Mouse (Mus musculus): ENCODE results near the gene Gm40193. TPM values are rescaled to one million over a fixed set of nuclear protein-coding genes. Genes with fewer than 3 reads are reported as not detected.

The Gm40193 gene
- polyA plus RNA-seq, 1 experiment, result not detected

- no peaks in the 10 kb centered on the region for H3K79me2 ChIP-seq (ENCODE audit: control insufficient read depth, insufficient read depth)
- no peak overlapping the region for H3K4me3 ChIP-seq
- no peaks in the 10 kb centered on the region for H3K36me3 ChIP-seq (ENCODE audit: control insufficient read depth, insufficient read depth)
- no peak overlapping the region for H3K4me2 ChIP-seq (ENCODE audit: low read depth)
- no peaks in the 10 kb centered on the region for H3K27me3 ChIP-seq (ENCODE audit: control insufficient read depth, insufficient read depth, insufficient read length)
- TF ChIP-seq TCF3 (IDR thresholded peaks at IDR 0.05; ENCODE audit: insufficient read length, low read depth), result no peak
- no peak for TF ChIP-seq POLR2A (IDR thresholded peaks at IDR 0.05; ENCODE audit: insufficient read length, low read depth)
- no peak overlapping the region for H3ac ChIP-seq (ENCODE audit: control insufficient read depth, insufficient read length)
Observed at GRCm38 (mm10) chr11:70518436-70518835, 14.3 kb downstream of the Gm40193 start.

GRCm38 (mm10) chr11:70516352-70516751 is 16.4 kb downstream of the Gm40193 start:
- H3ac ChIP-seq (ENCODE audit: control insufficient read depth, insufficient read length), result no peak overlapping the region
- H3K4me2 ChIP-seq (ENCODE audit: low read depth), result no peak overlapping the region
- no peaks in the 10 kb centered on the region for H3K27me3 ChIP-seq (ENCODE audit: control insufficient read depth, insufficient read depth, insufficient read length)
- no peaks in the 10 kb centered on the region for H3K36me3 ChIP-seq (ENCODE audit: control insufficient read depth, insufficient read depth)
- H3K79me2 ChIP-seq (ENCODE audit: control insufficient read depth, insufficient read depth), result no peaks in the 10 kb centered on the region
- no peak for TF ChIP-seq MYOD1 (IDR thresholded peaks at IDR 0.05; ENCODE audit: control insufficient read depth in 1 of 3, insufficient read length in 2 of 3, low read depth in 2 of 3)
- no peak for TF ChIP-seq MAX (IDR thresholded peaks at IDR 0.05; ENCODE audit: low read depth)
- no peak for TF ChIP-seq USF1 (IDR thresholded peaks at IDR 0.05; ENCODE audit: low read depth)
- no peak for TF ChIP-seq E2F4 (IDR thresholded peaks at IDR 0.05; ENCODE audit: insufficient read depth)
- no peak for TF ChIP-seq CEBPB (IDR thresholded peaks at IDR 0.05; ENCODE audit: insufficient read depth, poor library complexity, severe bottlenecking)
- no peak overlapping the region for H3K4me3 ChIP-seq

GRCm38 (mm10) chr11:70514288-70514687 is 18.5 kb downstream of the Gm40193 start, which contains the start of gene Vmo1:
TSS of gene Vmo1 (minus strand) at chr11:70514616.
- Histone ChIP-seq H3K4me2 (ENCODE audit: low read depth) (no peak within 1 kb of the TSS), H3K4me3 (no peak within 1 kb of the TSS), H3ac (ENCODE audit: control insufficient read depth, insufficient read length) (no peak within 1 kb of the TSS), H3K36me3 (ENCODE audit: control insufficient read depth, insufficient read depth) (no peaks in the 10 kb centered on the region), H3K79me2 (ENCODE audit: control insufficient read depth, insufficient read depth) (no peaks in the 10 kb centered on the region), H3K27me3 (ENCODE audit: control insufficient read depth, insufficient read depth, insufficient read length) (peaks cover 15% of the 10 kb centered on the region)
- no peak for TF ChIP-seq MYOD1 (IDR thresholded peaks at IDR 0.05; ENCODE audit: control insufficient read depth in 1 of 3, insufficient read length in 2 of 3, low read depth in 2 of 3)
- no peak for TF ChIP-seq TCF12 (IDR thresholded peaks at IDR 0.05; ENCODE audit: insufficient read depth, poor library complexity, severe bottlenecking)
- TF ChIP-seq REST (IDR thresholded peaks at IDR 0.05; ENCODE audit: insufficient read depth, insufficient read length), result no peak
- no peak for TF ChIP-seq CEBPB (IDR thresholded peaks at IDR 0.05; ENCODE audit: insufficient read depth, poor library complexity, severe bottlenecking)
- no peak for TF ChIP-seq MYOG (IDR thresholded peaks at IDR 0.05; ENCODE audit: control insufficient read depth in 1 of 3, insufficient read depth in 1 of 3, insufficient read length in 2 of 3, low read depth in 2 of 3)
- TF ChIP-seq TCF3 (IDR thresholded peaks at IDR 0.05; ENCODE audit: insufficient read length, low read depth), result no peak
- TF ChIP-seq POLR2AphosphoS2 (IDR thresholded peaks at IDR 0.05; ENCODE audit: insufficient read length, low read depth), result no peak

GRCm38 (mm10) chr11:70513520-70513919 is 19.2 kb downstream of the Gm40193 start:
- no peak overlapping the region for H3K4me3 ChIP-seq
- no peaks in the 10 kb centered on the region for H3K79me2 ChIP-seq (ENCODE audit: control insufficient read depth, insufficient read depth)
- TF ChIP-seq POLR2A (IDR thresholded peaks at IDR 0.05; ENCODE audit: insufficient read length, low read depth) (no peak), MAX (IDR thresholded peaks at IDR 0.05; ENCODE audit: low read depth) (no peak), REST (IDR thresholded peaks at IDR 0.05; ENCODE audit: insufficient read depth, insufficient read length) (no peak), TCF12 (IDR thresholded peaks at IDR 0.05; ENCODE audit: insufficient read depth, poor library complexity, severe bottlenecking) (no peak), E2F4 (IDR thresholded peaks at IDR 0.05; ENCODE audit: insufficient read depth) (no peak)
- no peak overlapping the region for H3ac ChIP-seq (ENCODE audit: control insufficient read depth, insufficient read length)
- peaks cover 18% of the 10 kb centered on the region for H3K27me3 ChIP-seq (ENCODE audit: control insufficient read depth, insufficient read depth, insufficient read length)
- no peak overlapping the region for H3K4me2 ChIP-seq (ENCODE audit: low read depth)
- no peaks in the 10 kb centered on the region for H3K36me3 ChIP-seq (ENCODE audit: control insufficient read depth, insufficient read depth)

- H3K4me3 ChIP-seq, result no peak overlapping the region
- H3K36me3 ChIP-seq (ENCODE audit: control insufficient read depth, insufficient read depth), result no peaks in the 10 kb centered on the region
- H3K79me2 ChIP-seq (ENCODE audit: control insufficient read depth, insufficient read depth), result no peaks in the 10 kb centered on the region
- TF ChIP-seq E2F4 (IDR thresholded peaks at IDR 0.05; ENCODE audit: insufficient read depth) (no peak), POLR2AphosphoS2 (IDR thresholded peaks at IDR 0.05; ENCODE audit: insufficient read length, low read depth) (no peak), USF1 (IDR thresholded peaks at IDR 0.05; ENCODE audit: low read depth) (no peak), MYOD1 (IDR thresholded peaks at IDR 0.05; ENCODE audit: control insufficient read depth in 1 of 3, insufficient read length in 2 of 3, low read depth in 2 of 3) (no peak), REST (IDR thresholded peaks at IDR 0.05; ENCODE audit: insufficient read depth, insufficient read length) (no peak), SRF (IDR thresholded peaks at IDR 0.05; ENCODE audit: control insufficient read depth, insufficient read length, low read depth) (no peak), TCF3 (IDR thresholded peaks at IDR 0.05; ENCODE audit: insufficient read length, low read depth) (no peak), MYOG (IDR thresholded peaks at IDR 0.05; ENCODE audit: control insufficient read depth in 1 of 3, insufficient read depth in 1 of 3, insufficient read length in 2 of 3, low read depth in 2 of 3) (no peak), CEBPB (IDR thresholded peaks at IDR 0.05; ENCODE audit: insufficient read depth, poor library complexity, severe bottlenecking) (no peak), TCF12 (IDR thresholded peaks at IDR 0.05; ENCODE audit: insufficient read depth, poor library complexity, severe bottlenecking) (no peak), MAX (IDR thresholded peaks at IDR 0.05; ENCODE audit: low read depth) (no peak), POLR2A (IDR thresholded peaks at IDR 0.05; ENCODE audit: insufficient read length, low read depth) (no peak)
- no peak overlapping the region for H3ac ChIP-seq (ENCODE audit: control insufficient read depth, insufficient read length)
- no peak overlapping the region for H3K4me2 ChIP-seq (ENCODE audit: low read depth)
- peaks cover 18% of the 10 kb centered on the region for H3K27me3 ChIP-seq (ENCODE audit: control insufficient read depth, insufficient read depth, insufficient read length)
Observed at GRCm38 (mm10) chr11:70512709-70513342, 19.9 kb downstream of the Gm40193 start.
